Mouse (Mus musculus): ENCODE data around the gene Wdr20. TPM values are rescaled to one million over a fixed set of nuclear protein-coding genes. Genes with fewer than 3 reads are reported as not detected.

Wdr20 gene
- total and polyA plus RNA-seq, 2 experiments from 2014 or later: 12.1 to 36.9 TPM

GRCm38 (mm10) chr12:110706337-110707231, 31.2 kb upstream of the Wdr20 start:
- H3K9me3 ChIP-seq (replicated peaks; ENCODE audit: control insufficient read depth, low read length): no peaks in the 10 kb centered on the region
- WGBS: under 1% methylated on average over 27 of the region's 27 CpGs
- peak; percentile 66 for ATAC-seq (ENCODE audit: insufficient read depth, low read depth)
- peak overlapping the region; percentile 65 for H3K4me2 ChIP-seq (ENCODE audit: low read depth, low read length)
- H3K4me3 ChIP-seq (ENCODE audit: low read depth, low read length): peak overlapping the region; percentile 36
- peak overlapping the region; percentile 67 for H3K27ac ChIP-seq (ENCODE audit: low read depth)
- H3K27me3 ChIP-seq (ENCODE audit: control insufficient read depth, insufficient read depth, low read length): no peaks in the 10 kb centered on the region
- H3K36me3 ChIP-seq (replicated peaks; ENCODE audit: control insufficient read depth, insufficient read depth, low read length): no peaks in the 10 kb centered on the region
- TF ChIP-seq EP300 (IDR thresholded peaks at IDR 0.05; ENCODE audit: low read depth): no peak
- peak; percentile 23 for TF ChIP-seq CTCF (IDR thresholded peaks at IDR 0.05; ENCODE audit: low read depth)
- peak; percentile 73 for DNase-seq (ENCODE audit: low spot score)
- peak overlapping the region; percentile 36; the same call in 1 of the 2 replicates for H3K9ac ChIP-seq (replicated peaks; ENCODE audit: low read depth, low read length)
- 0 out of 2 replicates have a peak, but pooled peaks cover 2% of the 10 kb centered on the region for H3K4me1 ChIP-seq (ENCODE audit: control insufficient read depth, insufficient read depth)

DNA sequence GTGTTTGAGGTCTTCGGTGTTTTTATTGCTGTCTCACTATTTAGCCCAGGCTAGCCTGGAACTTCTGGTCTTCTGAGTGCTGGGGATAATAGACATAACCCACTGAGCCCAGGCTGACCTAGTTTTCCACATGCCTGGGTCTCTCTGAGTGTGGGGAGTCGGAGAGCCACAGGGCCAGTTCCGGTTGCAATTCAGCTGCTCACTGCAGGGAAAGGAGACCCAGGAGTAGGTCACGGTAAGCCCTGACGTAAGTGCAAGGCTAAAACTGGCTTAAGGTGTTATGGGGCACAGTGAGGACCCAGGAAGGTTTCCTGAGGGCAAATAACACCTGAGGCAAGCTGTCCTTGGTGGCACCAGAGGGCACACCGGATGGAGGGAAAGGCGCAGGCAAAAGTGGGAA, 30.3 kb upstream of the Wdr20 start:
- Histone ChIP-seq H3K36me3 (replicated peaks; ENCODE audit: control insufficient read depth, insufficient read depth, low read length) (no peaks in the 10 kb centered on the region), H3K9me3 (replicated peaks; ENCODE audit: control insufficient read depth, low read length) (no peaks in the 10 kb centered on the region), H3K4me1 (ENCODE audit: control insufficient read depth, insufficient read depth) (no peaks in the 10 kb centered on the region), H3K4me3 (ENCODE audit: low read depth, low read length) (no peak overlapping the region), H3K27ac (ENCODE audit: low read depth) (no peak overlapping the region), H3K27me3 (ENCODE audit: control insufficient read depth, insufficient read depth, low read length) (no peaks in the 10 kb centered on the region), H3K4me2 (ENCODE audit: low read depth, low read length) (no peak overlapping the region), H3K9ac (replicated peaks; ENCODE audit: low read depth, low read length) (no peak overlapping the region)
- DNase-seq (ENCODE audit: low spot score): no peak
- WGBS: 82% methylated on average over 7 of the region's 7 CpGs
- TF ChIP-seq CTCF (IDR thresholded peaks at IDR 0.05; ENCODE audit: low read depth): no peak
- TF ChIP-seq EP300 (IDR thresholded peaks at IDR 0.05; ENCODE audit: low read depth): no peak
- no peak for ATAC-seq (ENCODE audit: insufficient read depth, low read depth)

DNA sequence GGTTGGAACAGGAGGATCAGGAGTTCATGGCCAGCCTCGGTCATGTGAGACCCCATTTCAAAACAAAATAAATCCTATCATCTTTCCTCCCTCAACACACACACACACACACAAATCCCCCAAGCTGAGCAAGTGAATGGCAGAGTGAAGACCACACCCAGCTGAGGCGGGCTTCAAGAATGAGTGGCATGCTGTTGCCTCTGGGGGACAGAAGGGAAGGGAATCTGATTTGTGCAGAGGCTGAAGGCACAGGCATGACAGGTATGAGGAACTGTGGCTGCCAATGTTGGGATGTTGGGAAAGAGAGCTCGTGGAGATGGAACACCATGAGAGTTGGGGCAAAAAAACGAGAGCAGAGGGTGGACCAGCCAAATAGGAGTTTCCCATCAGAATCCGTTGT, 26.5 kb upstream of the Wdr20 start:
- Histone ChIP-seq H3K36me3 (replicated peaks; ENCODE audit: control insufficient read depth, insufficient read depth, low read length) (no peaks in the 10 kb centered on the region), H3K4me3 (ENCODE audit: low read depth, low read length) (no peak overlapping the region), H3K9me3 (replicated peaks; ENCODE audit: control insufficient read depth, low read length) (0 out of 2 replicates have a peak, but pooled peaks cover 4% of the 10 kb centered on the region), H3K4me1 (ENCODE audit: control insufficient read depth, insufficient read depth) (no peaks in the 10 kb centered on the region), H3K27ac (ENCODE audit: low read depth) (no peak overlapping the region), H3K27me3 (ENCODE audit: control insufficient read depth, insufficient read depth, low read length) (no peaks in the 10 kb centered on the region), H3K9ac (replicated peaks; ENCODE audit: low read depth, low read length) (no peak overlapping the region), H3K4me2 (ENCODE audit: low read depth, low read length) (no peak overlapping the region)
- no peak for ATAC-seq (ENCODE audit: insufficient read depth, low read depth)
- 43% methylated on average over 5 of the region's 5 CpGs for WGBS
- no peak for DNase-seq (ENCODE audit: low spot score)
- TF ChIP-seq CTCF (IDR thresholded peaks at IDR 0.05; ENCODE audit: low read depth): no peak
- no peak for TF ChIP-seq EP300 (IDR thresholded peaks at IDR 0.05; ENCODE audit: low read depth)

GRCm38 (mm10) chr12:110713784-110714183, 24.0 kb upstream of the Wdr20 start:
- no peaks in the 10 kb centered on the region for H3K4me1 ChIP-seq (ENCODE audit: control insufficient read depth, insufficient read depth)
- 94% methylated on average over 6 of the region's 6 CpGs for WGBS
- TF ChIP-seq CTCF (IDR thresholded peaks at IDR 0.05; ENCODE audit: low read depth) (peak; percentile 26; the same call in 1 of the 2 replicates), EP300 (IDR thresholded peaks at IDR 0.05; ENCODE audit: low read depth) (no peak)
- H3K36me3 ChIP-seq (replicated peaks; ENCODE audit: control insufficient read depth, insufficient read depth, low read length): no peaks in the 10 kb centered on the region
- no peak overlapping the region for H3K27ac ChIP-seq (ENCODE audit: low read depth)
- 0 out of 2 replicates have a peak, but pooled peaks cover 4% of the 10 kb centered on the region for H3K9me3 ChIP-seq (replicated peaks; ENCODE audit: control insufficient read depth, low read length)
- DNase-seq (ENCODE audit: low spot score) (no peak), ATAC-seq (ENCODE audit: insufficient read depth, low read depth) (no peak)
- H3K4me2 ChIP-seq (ENCODE audit: low read depth, low read length): no peak overlapping the region
- H3K4me3 ChIP-seq (ENCODE audit: low read depth, low read length): no peak overlapping the region
- H3K9ac ChIP-seq (replicated peaks; ENCODE audit: low read depth, low read length): no peak overlapping the region
- no peaks in the 10 kb centered on the region for H3K27me3 ChIP-seq (ENCODE audit: control insufficient read depth, insufficient read depth, low read length)

- no peak for ATAC-seq (ENCODE audit: insufficient read depth, low read depth)
- TF ChIP-seq EP300 (IDR thresholded peaks at IDR 0.05; ENCODE audit: low read depth) (no peak), CTCF (IDR thresholded peaks at IDR 0.05; ENCODE audit: low read depth) (no peak)
These were observed 23.5 kb upstream of the Wdr20 start for GRCm38 (mm10) chr12:110714215-110714614.

More at GRCm38 (mm10) chr12:110714215-110714614, 23.5 kb upstream of the Wdr20 start:
- Histone ChIP-seq H3K27me3 (ENCODE audit: control insufficient read depth, insufficient read depth, low read length) (no peaks in the 10 kb centered on the region; the same call in 1 of the 2 replicates), H3K4me2 (ENCODE audit: low read depth, low read length) (no peak overlapping the region), H3K4me3 (ENCODE audit: low read depth, low read length) (no peak overlapping the region), H3K9me3 (replicated peaks; ENCODE audit: control insufficient read depth, low read length) (0 out of 2 replicates have a peak, but pooled peaks cover 4% of the 10 kb centered on the region), H3K9ac (replicated peaks; ENCODE audit: low read depth, low read length) (no peak overlapping the region), H3K36me3 (replicated peaks; ENCODE audit: control insufficient read depth, insufficient read depth, low read length) (no peaks in the 10 kb centered on the region), H3K4me1 (ENCODE audit: control insufficient read depth, insufficient read depth) (no peaks in the 10 kb centered on the region), H3K27ac (ENCODE audit: low read depth) (no peak overlapping the region)
- 76% methylated on average over 6 of the region's 6 CpGs for WGBS
- no peak for DNase-seq (ENCODE audit: low spot score)

Measured in heart, postnatal 0 days (tissue).